ENCODE assay signal across 8 mouse cellular contexts in the genomic region with DNA sequence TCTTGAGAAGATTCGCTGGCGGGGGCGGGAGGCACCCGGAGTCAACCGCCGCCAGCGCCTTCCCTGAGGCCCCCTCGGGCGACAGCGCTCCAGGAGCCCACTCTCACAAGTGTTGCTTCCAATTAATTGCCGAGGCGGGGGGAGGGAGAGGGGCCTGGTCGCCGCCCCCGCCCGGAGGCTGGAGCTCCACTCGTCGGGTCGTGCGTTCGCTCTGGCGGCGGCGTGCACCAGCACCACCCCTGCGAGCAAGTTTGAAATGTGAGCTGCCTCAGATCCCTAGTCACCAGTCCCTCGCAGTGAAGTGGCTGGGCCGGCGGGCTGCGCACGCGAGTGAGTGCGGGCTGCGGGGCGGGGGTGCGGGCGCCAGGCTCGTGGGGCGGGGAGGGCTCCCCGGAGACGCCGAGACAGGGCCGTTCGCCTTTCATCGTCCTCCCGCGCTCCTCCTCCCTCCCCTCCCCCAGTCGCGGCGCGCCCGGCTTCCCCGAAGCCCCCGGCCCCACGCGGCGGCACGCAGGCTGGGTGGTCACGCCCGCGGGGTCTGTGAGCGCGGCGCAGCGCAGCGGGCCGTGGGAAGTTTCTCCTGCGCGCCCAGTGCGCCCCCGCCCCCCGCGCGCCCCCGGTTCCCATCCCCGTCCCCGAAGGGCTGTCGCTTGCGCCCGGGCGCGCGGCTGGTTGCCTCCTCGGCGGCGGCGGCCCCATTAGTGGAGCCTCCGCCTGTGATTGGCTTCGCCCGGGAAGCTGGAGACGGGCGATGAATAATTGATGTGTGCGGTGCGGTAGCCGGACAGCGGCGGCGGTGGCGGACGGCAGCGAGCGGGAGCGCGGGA.
DNase-seq lines count a peak whose midpoint lies in the region; ATAC-seq and TF ChIP-seq lines count a peak whose summit lies in the region.

No protein-coding gene starts in this region.

- H3K4me3 ChIP-seq in forebrain, embryonic 11.5 days (ENCODE audit: low read depth, low read length), result peak overlapping the region; percentile 83
- peak overlapping the region; percentile 58 for H3K4me3 ChIP-seq in hindbrain, embryonic 14.5 days (replicated peaks; ENCODE audit: low read length)
- peak overlapping the region; percentile 59 for H3K4me3 ChIP-seq in liver, adult 2 months (ENCODE audit: insufficient read depth, low read depth, low read length)

- H3K79me2 ChIP-seq in liver, adult 2 months (ENCODE audit: control insufficient read depth, insufficient read depth, low read length), result peaks cover 21% of the 10 kb centered on the region; the same call in 1 of the 2 replicates

- intact Hi-C loops in heart, postnatal 25 days (cut with DNase I), result no loop called here

- no peaks in the 10 kb centered on the region for H3K36me3 ChIP-seq in forebrain, embryonic 11.5 days (ENCODE audit: control insufficient read depth, insufficient read depth, low read length)
- no peaks in the 10 kb centered on the region for H3K36me3 ChIP-seq in hindbrain, embryonic 14.5 days (replicated peaks; ENCODE audit: control insufficient read depth, insufficient read depth)
- no peaks in the 10 kb centered on the region; the same call in 1 of the 2 replicates for H3K36me3 ChIP-seq in liver, adult 2 months (ENCODE audit: control insufficient read depth, insufficient read depth, low read length)

- no peaks in the 10 kb centered on the region for H3K9me3 ChIP-seq in forebrain, embryonic 11.5 days (ENCODE audit: control insufficient read depth, low read length)
- H3K9me3 ChIP-seq in hindbrain, embryonic 14.5 days (ENCODE audit: control insufficient read depth, low read length), result no peaks in the 10 kb centered on the region

- peak; percentile 6 for ATAC-seq in Patski
- ATAC-seq in forebrain, embryonic 11.5 days (replicated peaks; ENCODE audit: low FRiP score), result peak; percentile 62
- peak; percentile 84 for ATAC-seq in hindbrain, embryonic 14.5 days (ENCODE audit: low FRiP score)

- no peaks in the 10 kb centered on the region for H3K27me3 ChIP-seq in Patski
- H3K27me3 ChIP-seq in forebrain, embryonic 11.5 days (ENCODE audit: control insufficient read depth, insufficient read depth, low read length), result no peaks in the 10 kb centered on the region
- no peaks in the 10 kb centered on the region for H3K27me3 ChIP-seq in hindbrain, embryonic 14.5 days (ENCODE audit: control insufficient read depth, insufficient read depth, low read length)
- no peaks in the 10 kb centered on the region for H3K27me3 ChIP-seq in liver, adult 2 months (ENCODE audit: control insufficient read depth, insufficient read depth, low read length)

- no peak for TF ChIP-seq POLR2A in liver, adult 2 months (IDR thresholded peaks at IDR 0.05; ENCODE audit: extremely low read depth, insufficient read depth, low read length)

- peak overlapping the region; percentile 98 for H3K9ac ChIP-seq in forebrain, embryonic 11.5 days (ENCODE audit: low read length)
- H3K9ac ChIP-seq in hindbrain, embryonic 14.5 days, result peak overlapping the region; percentile 97
- peak overlapping the region; percentile 62 for H3K9ac ChIP-seq in liver, adult 2 months (ENCODE audit: low read depth, low read length)

- H3K4me1 ChIP-seq in forebrain, embryonic 11.5 days (replicated peaks; ENCODE audit: control insufficient read depth, insufficient read depth, low read length), result peaks cover 64% of the 10 kb centered on the region
- peaks cover 60% of the 10 kb centered on the region for H3K4me1 ChIP-seq in hindbrain, embryonic 14.5 days (replicated peaks; ENCODE audit: control insufficient read depth, insufficient read depth, low read length)
- peaks cover 13% of the 10 kb centered on the region for H3K4me1 ChIP-seq in liver, adult 2 months (ENCODE audit: control insufficient read depth, insufficient read depth, low read length)

- in situ Hi-C loops in Patski (cut with MboI; ENCODE audit: low pct_unique_long_range_greater_than_20kb), result no loop called here

- POLR2A ChIA-PET in Patski (lab: Charles Lee), result interaction anchor here (1.6 kb wide), 1 partner anchor 12 kb away, joined by 6 read pairs; no protein-coding TSS in a partner anchor

- H3K4me2 ChIP-seq in forebrain, embryonic 11.5 days (ENCODE audit: low read depth, low read length, severe bottlenecking), result peak overlapping the region; percentile 97
- peak overlapping the region; percentile 92 for H3K4me2 ChIP-seq in hindbrain, embryonic 14.5 days (replicated peaks)

- no peak for TF ChIP-seq CTCF in Patski (IDR thresholded peaks at IDR 0.05)
- TF ChIP-seq CTCF in liver, adult 2 months (IDR thresholded peaks at IDR 0.05; ENCODE audit: low read depth, low read length), result no peak

- under 1% methylated on average over 93 of the region's 103 CpGs for WGBS in forebrain, embryonic 11.5 days
- WGBS in hindbrain, embryonic 14.5 days, result under 1% methylated on average over 70 of the region's 103 CpGs
- WGBS in liver, adult 2 months, result 62% methylated on average over 103 of the region's 103 CpGs

- peak overlapping the region; percentile 98 for H3K27ac ChIP-seq in forebrain, embryonic 11.5 days (ENCODE audit: low read depth, low read length)
- H3K27ac ChIP-seq in hindbrain, embryonic 14.5 days, result peak overlapping the region; percentile 99
- H3K27ac ChIP-seq in liver, adult 2 months (replicated peaks; ENCODE audit: insufficient read depth, low read depth, low read length), result peak overlapping the region; percentile 53

- peak; percentile 97 for DNase-seq in heart, adult 11 months
- no peak for DNase-seq in heart, postnatal 25 days (ENCODE audit: low spot score)
- no peak for DNase-seq in Patski (ENCODE audit: low read depth, low spot score)
- peak; percentile 89 for DNase-seq in forebrain, embryonic 11.5 days (ENCODE audit: low spot score)
- DNase-seq in hindbrain, embryonic 14.5 days (ENCODE audit: low spot score), result peak; percentile 77
- DNase-seq in liver, adult 2 months (ENCODE audit: extremely low read depth, low read depth, low spot score), result no peak
- peak; percentile 85 for DNase-seq in neural tube, embryonic 10.5 days (ENCODE audit: extremely low spot score, low spot score)
- peak; percentile 61 for DNase-seq in thymus, postnatal 14 days

- CTCF ChIA-PET in Patski (lab: Charles Lee), result no interaction called here

Comparison
In these comparisons a context has a peak if more than half of its experiments do, and no peak if none do; other contexts are left out.
1. DNase-seq: peak in heart, adult 11 months (single experiment), forebrain, embryonic 11.5 days (single experiment), hindbrain, embryonic 14.5 days (single experiment), neural tube, embryonic 10.5 days (single experiment) and thymus, postnatal 14 days (single experiment); none in heart, postnatal 25 days (single experiment), Patski (single experiment) and liver, adult 2 months (single experiment).
2. ATAC-seq: peak in every context shown above with its lines; median percentile 84 in hindbrain, embryonic 14.5 days; 62 in forebrain, embryonic 11.5 days; 6 in Patski.
3. Peak in every context shown above with its lines, with median percentiles within 50 percentile points of each other: H3K27ac ChIP-seq, H3K4me3 ChIP-seq and H3K9ac ChIP-seq.